Mouse (Mus musculus) myocyte (in vitro differentiated cells): ENCODE data around the gene Kiss1r.

ENCODE experiments used
- CEBPB ChIP-seq: IDR thresholded peaks from 2 replicates; pipeline ENCODE4 v1.6.1; 2011; ENCODE audit warnings: mild to moderate bottlenecking, moderate library complexity; ENCODE audit not compliant: poor library complexity, insufficient read depth, severe bottlenecking
- E2F4 ChIP-seq: IDR thresholded peaks from one replicate; pipeline ENCODE4 v1.6.1; 2011; ENCODE audit warnings: mild to moderate bottlenecking, control low read depth, moderate library complexity; ENCODE audit not compliant: insufficient read depth
- MAX ChIP-seq: IDR thresholded peaks from one replicate; pipeline ENCODE4 v1.6.1; 2011; ENCODE audit warnings: low read depth, mild to moderate bottlenecking, control low read depth
- MYOD1 ChIP-seq, 3 experiments: IDR thresholded peaks; one replicate each; pipeline ENCODE4 v1.6.1; 2011; ENCODE audit warnings: control low read depth in 2 of 3, low read depth in 2 of 3, mild to moderate bottlenecking in 2 of 3, moderate library complexity in 1 of 3; ENCODE audit not compliant: insufficient read length in 2 of 3, control insufficient read depth in 1 of 3
- MYOG ChIP-seq, 3 experiments: IDR thresholded peaks; one replicate each; pipeline ENCODE4 v1.6.1; 2011; ENCODE audit warnings: control low read depth in 2 of 3, low read depth in 2 of 3, mild to moderate bottlenecking in 2 of 3; ENCODE audit not compliant: insufficient read length in 2 of 3, control insufficient read depth in 1 of 3, insufficient read depth in 1 of 3
- POLR2A ChIP-seq: IDR thresholded peaks from one replicate; pipeline ENCODE4 v1.6.1; 2011; ENCODE audit warnings: low read depth, mild to moderate bottlenecking, control low read depth, moderate library complexity; ENCODE audit not compliant: insufficient read length
- POLR2AphosphoS2 ChIP-seq: IDR thresholded peaks from one replicate; pipeline ENCODE4 v1.6.1; 2011; ENCODE audit warnings: low read depth, control low read depth; ENCODE audit not compliant: insufficient read length
- USF1 ChIP-seq: IDR thresholded peaks from one replicate; pipeline ENCODE4 v1.6.1; 2011; ENCODE audit warnings: low read depth, mild to moderate bottlenecking, control low read depth, moderate library complexity

- TF ChIP-seq CEBPB (no peak), POLR2AphosphoS2 (no peak), POLR2A (no peak), USF1 (no peak), E2F4 (no peak), MYOG (IDR thresholded peaks at IDR 0.05; ENCODE audit: control insufficient read depth in 1 of 3, insufficient read depth in 1 of 3, insufficient read length in 2 of 3, low read depth in 2 of 3) (no peak), MYOD1 (IDR thresholded peaks at IDR 0.05; ENCODE audit: control insufficient read depth in 1 of 3, insufficient read length in 2 of 3, low read depth in 2 of 3) (no peak), MAX (no peak)
Measured at GRCm38 (mm10) chr10:79966886-79967400, 50.2 kb downstream of the Kiss1r start.
